In genomic region chr2:29889991-29890833, GRCm38 (mm10) we compare ENCODE assay signal across 8 mouse cellular contexts. TPM values are rescaled to one million over a fixed set of nuclear protein-coding genes. Genes with fewer than 3 reads are reported as not detected.
A peak's percentile ranks its signal among the peaks of the same experiment; 100 is the strongest.
DNase-seq lines count a peak whose midpoint lies in the region; ATAC-seq lines count a peak whose summit lies in the region.

No protein-coding gene starts in this region.

- DNase-seq in ES-CJ7 (ENCODE audit: low read depth, low spot score): peak; percentile 88
- peak; percentile 87 to 90 for DNase-seq in heart, postnatal 10 days
- DNase-seq in large intestine, adult 2 months (ENCODE audit: low read depth, low spot score): peak; percentile 59
- DNase-seq in telencephalon, adult 2 months (ENCODE audit: low read depth, low spot score): peak; percentile 55

- H3K36me3 ChIP-seq in forebrain, embryonic 13.5 days (ENCODE audit: poor library complexity, severe bottlenecking): peaks cover 37% of the 10 kb centered on the region
- peaks cover 32% of the 10 kb centered on the region for H3K36me3 ChIP-seq in liver, embryonic 16.5 days (ENCODE audit: control insufficient read depth, insufficient read depth)
- H3K36me3 ChIP-seq in neural tube, embryonic 12.5 days: peaks cover 35% of the 10 kb centered on the region

- intact Hi-C loops in heart, postnatal 10 days (cut with DNase I): no loop called here

- no peaks in the 10 kb centered on the region; the same call in 1 of the 2 replicates for H3K27me3 ChIP-seq in forebrain, embryonic 13.5 days
- peaks cover 2% of the 10 kb centered on the region; the same call in 1 of the 2 replicates for H3K27me3 ChIP-seq in liver, embryonic 16.5 days (ENCODE audit: control insufficient read depth, insufficient read depth, low read depth, low read length)
- no peaks in the 10 kb centered on the region for H3K27me3 ChIP-seq in neural tube, embryonic 12.5 days (replicated peaks)

- H3K9me3 ChIP-seq in forebrain, embryonic 13.5 days (replicated peaks): no peaks in the 10 kb centered on the region
- H3K9me3 ChIP-seq in liver, embryonic 16.5 days (replicated peaks; ENCODE audit: control insufficient read depth, low read length): no peaks in the 10 kb centered on the region
- H3K9me3 ChIP-seq in neural tube, embryonic 12.5 days: no peaks in the 10 kb centered on the region

- H3K9ac ChIP-seq in forebrain, embryonic 13.5 days: peak overlapping the region; percentile 94
- peak overlapping the region; percentile 92 for H3K9ac ChIP-seq in liver, embryonic 16.5 days (ENCODE audit: low read depth, low read length)
- H3K9ac ChIP-seq in neural tube, embryonic 12.5 days: peak overlapping the region; percentile 96

- H3K27ac ChIP-seq in forebrain, embryonic 13.5 days: peak overlapping the region; percentile 86
- peak overlapping the region; percentile 89 for H3K27ac ChIP-seq in liver, embryonic 16.5 days (ENCODE audit: low read length)
- H3K27ac ChIP-seq in neural tube, embryonic 12.5 days: peak overlapping the region; percentile 72

- H3K4me2 ChIP-seq in forebrain, embryonic 13.5 days: peak overlapping the region; percentile 92
- H3K4me2 ChIP-seq in liver, embryonic 16.5 days (ENCODE audit: low read depth, low read length): peak overlapping the region; percentile 88
- peak overlapping the region; percentile 92 for H3K4me2 ChIP-seq in neural tube, embryonic 12.5 days (replicated peaks)

- ATAC-seq in cerebellum, adult (ENCODE audit: insufficient number of reproducible peaks, low FRiP score, low TSS enrichment): peak; percentile 67
- peak; percentile 89 for ATAC-seq in forebrain, embryonic 13.5 days
- ATAC-seq in liver, embryonic 16.5 days (ENCODE audit: low read depth): peak; percentile 94
- peak; percentile 92 for ATAC-seq in neural tube, embryonic 12.5 days (ENCODE audit: low FRiP score, low read depth)

- H3K4me3 ChIP-seq in forebrain, embryonic 13.5 days: peak overlapping the region; percentile 100
- peak overlapping the region; percentile 88 for H3K4me3 ChIP-seq in liver, embryonic 16.5 days (ENCODE audit: low read depth, low read length)
- peak overlapping the region; percentile 99 for H3K4me3 ChIP-seq in neural tube, embryonic 12.5 days

- WGBS in forebrain, embryonic 13.5 days: under 1% methylated on average over 47 of the region's 61 CpGs
- under 1% methylated on average over 61 of the region's 61 CpGs for WGBS in large intestine, adult 2 months
- WGBS in liver, embryonic 16.5 days (ENCODE audit: insufficient replicate concordance): under 1% methylated on average over 61 of the region's 61 CpGs
- 1% methylated on average over 60 of the region's 61 CpGs for WGBS in neural tube, embryonic 12.5 days

- H3K4me1 ChIP-seq in forebrain, embryonic 13.5 days: peaks cover 19% of the 10 kb centered on the region
- peaks cover 19% of the 10 kb centered on the region for H3K4me1 ChIP-seq in liver, embryonic 16.5 days (ENCODE audit: control insufficient read depth, low read depth, low read length)
- peaks cover 17% of the 10 kb centered on the region for H3K4me1 ChIP-seq in neural tube, embryonic 12.5 days

RNA-seq across cellular contexts. Expression of gene Odf2, which starts 1.2 kb away (rescaled TPM):
- polyA plus RNA-seq in forebrain, embryonic 13.5 days (2015; fragmentation: Nextera tagmentation; extraction: Ambion mirVana): 77.4 and 91.8 TPM in 2 replicates
- 10 to 100 TPM; 30.5 to 33.8 TPM for total RNA-seq in heart, postnatal 10 days (2021)
- 16.7 and 21.0 TPM in 2 replicates for polyA plus RNA-seq in large intestine, adult 2 months (2012; rRNA removed)
- 32.6 and 32.7 TPM in 2 replicates for polyA plus RNA-seq in liver, embryonic 16.5 days (2015; fragmentation: Nextera tagmentation; extraction: Ambion mirVana)
- 84.0 and 98.5 TPM in 2 replicates for polyA plus RNA-seq in neural tube, embryonic 12.5 days (2016; fragmentation: Nextera tagmentation; extraction: Ambion mirVana)

RNA-seq across cellular contexts. Expression of gene Cercam, which starts 21.2 kb away (rescaled TPM):
- polyA plus RNA-seq in forebrain, embryonic 13.5 days (2015; fragmentation: Nextera tagmentation; extraction: Ambion mirVana): 5.8 and 7.7 TPM in 2 replicates
- 10 to 100 TPM; 13.0 to 13.9 TPM for total RNA-seq in heart, postnatal 10 days (2021)
- 6.3 and 6.8 TPM in 2 replicates for polyA plus RNA-seq in large intestine, adult 2 months (2012; rRNA removed)
- polyA plus RNA-seq in liver, embryonic 16.5 days (2015; fragmentation: Nextera tagmentation; extraction: Ambion mirVana): 32.8 and 35.6 TPM in 2 replicates
- 24.0 and 24.6 TPM in 2 replicates for polyA plus RNA-seq in neural tube, embryonic 12.5 days (2016; fragmentation: Nextera tagmentation; extraction: Ambion mirVana)

RNA-seq across cellular contexts. Expression of gene Gle1, which starts 45.0 kb away (rescaled TPM):
- 82.5 and 83.3 TPM in 2 replicates for polyA plus RNA-seq in forebrain, embryonic 13.5 days (2015; fragmentation: Nextera tagmentation; extraction: Ambion mirVana)
- 10 to 100 TPM; 26.0 to 26.2 TPM for total RNA-seq in heart, postnatal 10 days (2021)
- polyA plus RNA-seq in large intestine, adult 2 months (2012; rRNA removed): 13.2 and 16.9 TPM in 2 replicates
- 23.8 and 25.9 TPM in 2 replicates for polyA plus RNA-seq in liver, embryonic 16.5 days (2015; fragmentation: Nextera tagmentation; extraction: Ambion mirVana)
- 71.1 and 73.5 TPM in 2 replicates for polyA plus RNA-seq in neural tube, embryonic 12.5 days (2016; fragmentation: Nextera tagmentation; extraction: Ambion mirVana)

Comparison
In these comparisons a context has a peak if more than half of its experiments do, and no peak if none do; other contexts are left out.
1. Peak in every context shown above with its lines: DNase-seq, ATAC-seq, H3K4me3 ChIP-seq and H3K27ac ChIP-seq.